Mouse (Mus musculus) liver, embryonic 18 days (tissue): Measurements from ENCODE around the gene Zfp971. TPM values are rescaled to one million over a fixed set of nuclear protein-coding genes. Genes with fewer than 3 reads are reported as not detected.

ENCODE experiments used
- polyA plus RNA-seq: library from polyadenylated mRNA; depleted of rRNA; stranded (reverse); fragments of >200 nt; gene quantifications from 2 replicates; pipeline ENCODE4 v1.2.3, GENCODE M21; 2012; rRNA removed

The Zfp971 gene
- polyA plus RNA-seq, result 2.9 and 3.1 TPM in 2 replicates

GRCm38 (mm10) chr2:178023011-178023611 lies at the start of gene Zfp971:
Zfp971 (plus strand) TSS chr2:178023284.

GRCm38 (mm10) chr2:178078166-178078717 lies 55.2 kb downstream of the Zfp971 start, which contains the start of gene Zfp931:
Zfp931 (minus strand) TSS chr2:178078476.

Other genes with a start within 250 kb of the Zfp971 start
- 9.8 and 10.4 TPM in 2 replicates for gene Gm14325, start 182.9 kb upstream of the Zfp971 start, polyA plus RNA-seq
- gene Gm14327, start 126.2 kb upstream of the Zfp971 start, polyA plus RNA-seq, result 1.1 TPM in 2 replicates
- 0.44 and 0.56 TPM in 2 replicates for gene Zfp972, start 97.7 kb upstream of the Zfp971 start, polyA plus RNA-seq
- 2.2 and 2.4 TPM in 2 replicates for gene Gm14326, start 66.0 kb upstream of the Zfp971 start, polyA plus RNA-seq
- gene Zfp931, start 55.2 kb downstream of the Zfp971 start, polyA plus RNA-seq, result 2.6 and 3.3 TPM in 2 replicates
- gene Phactr3, start 95.7 kb downstream of the Zfp971 start, polyA plus RNA-seq, result 0.01 and 0.04 TPM in 2 replicates